In the genomic region with DNA sequence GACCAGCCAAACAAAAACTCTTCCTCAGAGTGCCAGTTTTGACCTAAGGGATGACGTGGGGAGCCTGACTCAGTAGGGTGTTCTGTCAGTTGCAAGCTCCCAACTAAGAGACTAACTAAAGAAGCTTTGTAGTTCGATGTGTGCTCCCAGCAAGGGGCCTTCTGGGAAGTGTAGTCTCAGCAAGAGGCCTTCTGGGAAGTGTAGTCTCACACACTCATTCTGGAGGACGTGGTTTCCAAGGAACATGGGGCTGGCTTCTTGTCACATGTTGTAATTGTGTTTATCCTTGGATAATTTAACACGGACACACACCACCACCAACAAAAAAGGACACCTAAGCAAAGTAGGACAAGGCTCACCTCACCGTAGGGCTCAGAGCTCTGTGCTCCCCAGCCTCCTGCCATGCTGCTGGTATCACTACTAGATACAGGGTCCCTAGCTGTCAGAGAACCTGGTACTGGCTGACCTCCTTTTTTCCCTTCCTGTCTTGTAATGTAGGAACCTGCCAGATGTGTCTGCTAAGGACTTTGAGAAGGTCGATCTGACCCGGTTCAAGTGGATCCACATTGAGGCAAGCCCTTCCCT, we compare ENCODE assay signal across 9 mouse cellular contexts. TPM values are rescaled to one million over a fixed set of nuclear protein-coding genes. Genes with fewer than 3 reads are reported as not detected.
DNase-seq lines count a peak whose midpoint lies in the region; ATAC-seq and TF ChIP-seq lines count a peak whose summit lies in the region.
"Had no signal": no experiment of that assay in that cellular context is flagged by ENCODE, and none has a peak within 500 bp of the region (broad histone marks: within the 10 kb centered on the region; RNA-seq: fewer than 3 reads in every experiment).

No protein-coding gene starts in this region.

- 0 out of 2 replicates have a peak, but pooled peaks cover 3% of the 10 kb centered on the region for H3K4me1 ChIP-seq in cerebellum, adult 2 months (ENCODE audit: control insufficient read depth, insufficient read depth, low read length)
- no peaks in the 10 kb centered on the region for H3K4me1 ChIP-seq in embryonic facial prominence, embryonic 14.5 days (ENCODE audit: control insufficient read depth, insufficient read depth, low read length)
- peaks cover 7% of the 10 kb centered on the region; the same call in 1 of the 2 replicates for H3K4me1 ChIP-seq in kidney, adult 2 months (ENCODE audit: control insufficient read depth, insufficient read depth, low read length)
- peaks cover 7% of the 10 kb centered on the region; the same call in 1 of the 2 replicates for H3K4me1 ChIP-seq in midbrain, embryonic 10.5 days

- no peak for TF ChIP-seq POLR2A in cerebellum, adult 2 months (IDR thresholded peaks at IDR 0.05; ENCODE audit: borderline replicate concordance, insufficient read depth, low read length)
- no peak for TF ChIP-seq POLR2A in kidney, adult 2 months (IDR thresholded peaks at IDR 0.05; ENCODE audit: low read depth, low read length)

- H3K27ac ChIP-seq in cerebellum, adult 2 months (ENCODE audit: insufficient read depth, low read length), result no peak overlapping the region
- H3K27ac ChIP-seq in embryonic facial prominence, embryonic 14.5 days (replicated peaks; ENCODE audit: low read depth, low read length), result no peak overlapping the region
- H3K27ac ChIP-seq in kidney, adult 2 months (ENCODE audit: insufficient read depth, low read depth, low read length), result no peak overlapping the region
- no peak overlapping the region for H3K27ac ChIP-seq in midbrain, embryonic 10.5 days (replicated peaks)
- H3K27ac ChIP-seq: liver, embryonic 15.5 days had no signal

- ATAC-seq in embryonic facial prominence, embryonic 14.5 days (ENCODE audit: low read depth), result peak; percentile 58; the same call in 1 of the 2 replicates

- peak overlapping the region; percentile 28; the same call in 1 of the 2 replicates for H3K4me2 ChIP-seq in embryonic facial prominence, embryonic 14.5 days (ENCODE audit: low read depth, low read length)
- H3K4me2 ChIP-seq: liver, embryonic 15.5 days had no signal

- peak; percentile 38 to 57 for DNase-seq in cerebellum, adult 2 months
- DNase-seq in cerebellum, adult 8-10 months, result no peak
- peak; percentile 48 for DNase-seq in 3T3-L1 (ENCODE audit: low read depth, low spot score)
- peak; percentile 73 for DNase-seq in embryonic facial prominence, embryonic 14.5 days (ENCODE audit: low spot score)
- peak; percentile 67 for DNase-seq in kidney, adult 2 months
- no peak for DNase-seq in midbrain, embryonic 10.5 days (ENCODE audit: low spot score)
- DNase-seq in urinary bladder, postnatal 10 days (ENCODE audit: low spot score), result no peak
- DNase-seq in MN1 (ENCODE audit: low spot score), result no peak

- no peaks in the 10 kb centered on the region for H3K9me3 ChIP-seq in embryonic facial prominence, embryonic 14.5 days (ENCODE audit: control insufficient read depth, low read length)
- H3K9me3 ChIP-seq in midbrain, embryonic 10.5 days (replicated peaks), result no peaks in the 10 kb centered on the region
- H3K9me3 ChIP-seq: liver, embryonic 15.5 days had no signal

- no peak overlapping the region for H3K9ac ChIP-seq in embryonic facial prominence, embryonic 14.5 days (ENCODE audit: low read depth, low read length)
- H3K9ac ChIP-seq: liver, embryonic 15.5 days had no signal

- 39% methylated on average over 7 of the region's 7 CpGs for WGBS in cerebellum, adult 2 months
- WGBS in embryonic facial prominence, embryonic 14.5 days, result 44% methylated on average over 7 of the region's 7 CpGs
- 37% methylated on average over 7 of the region's 7 CpGs for WGBS in kidney, adult 2 months
- 43% methylated on average over 7 of the region's 7 CpGs for WGBS in midbrain, embryonic 10.5 days

- TF ChIP-seq CTCF in cerebellum, adult 2 months (IDR thresholded peaks at IDR 0.05; ENCODE audit: borderline replicate concordance, insufficient read depth, low read depth, low read length), result no peak
- no peak for TF ChIP-seq CTCF in kidney, adult 2 months (conservative IDR thresholded peaks at IDR 0.05; ENCODE audit: insufficient read depth, insufficient read length, low read depth, low read length)

- no peak overlapping the region for H3K4me3 ChIP-seq in cerebellum, adult 2 months (replicated peaks; ENCODE audit: insufficient read depth, low read depth, low read length)
- no peak overlapping the region for H3K4me3 ChIP-seq in embryonic facial prominence, embryonic 14.5 days (ENCODE audit: low read depth, low read length)
- H3K4me3 ChIP-seq in kidney, adult 2 months (ENCODE audit: insufficient read depth, low read depth, low read length), result no peak overlapping the region
- peak overlapping the region; percentile 31; the same call in 1 of the 2 replicates for H3K4me3 ChIP-seq in midbrain, embryonic 10.5 days
- H3K4me3 ChIP-seq: liver, embryonic 15.5 days had no signal

- no peaks in the 10 kb centered on the region for H3K27me3 ChIP-seq in cerebellum, adult 2 months (ENCODE audit: control insufficient read depth, insufficient read depth, low read length)
- no peaks in the 10 kb centered on the region for H3K27me3 ChIP-seq in embryonic facial prominence, embryonic 14.5 days (replicated peaks; ENCODE audit: control insufficient read depth, insufficient read depth, low read length)
- no peaks in the 10 kb centered on the region for H3K27me3 ChIP-seq in kidney, adult 2 months (replicated peaks; ENCODE audit: control insufficient read depth, insufficient read depth, low read length)
- peaks cover 21% of the 10 kb centered on the region for H3K27me3 ChIP-seq in midbrain, embryonic 10.5 days (ENCODE audit: low read depth, poor library complexity, severe bottlenecking)
- H3K27me3 ChIP-seq: liver, embryonic 15.5 days had no signal

- H3K36me3 ChIP-seq in embryonic facial prominence, embryonic 14.5 days (ENCODE audit: control insufficient read depth, insufficient read depth, low read length), result no peaks in the 10 kb centered on the region
- no peaks in the 10 kb centered on the region for H3K36me3 ChIP-seq in kidney, adult 2 months (ENCODE audit: control insufficient read depth, insufficient read depth, low read length)
- no peaks in the 10 kb centered on the region for H3K36me3 ChIP-seq in midbrain, embryonic 10.5 days
- H3K36me3 ChIP-seq: liver, embryonic 15.5 days had no signal

RNA-seq across cellular contexts. Expression of a gene that starts 6.8 kb away (rescaled TPM):
- polyA plus RNA-seq in cerebellum, adult 2 months (2012; rRNA removed), result 34.1 and 34.2 TPM in 2 replicates
- 22.1 and 24.7 TPM in 2 replicates for polyA plus RNA-seq in embryonic facial prominence, embryonic 14.5 days (2014; fragmentation: Nextera tagmentation; extraction: Ambion mirVana)
- polyA plus RNA-seq in kidney, adult 2 months (2012; rRNA removed), result 1,147 and 1,266 TPM in 2 replicates
- 7.5 and 9.7 TPM in 2 replicates for polyA plus RNA-seq in midbrain, embryonic 10.5 days (2016; fragmentation: Nextera tagmentation; extraction: Ambion mirVana)

RNA-seq across cellular contexts. Expression of a gene that starts 14.8 kb away (rescaled TPM):
- 1.7 and 2.6 TPM in 2 replicates for polyA plus RNA-seq in cerebellum, adult 2 months (2012; rRNA removed)
- polyA plus RNA-seq in embryonic facial prominence, embryonic 14.5 days (2014; fragmentation: Nextera tagmentation; extraction: Ambion mirVana), result 200 and 225 TPM in 2 replicates
- polyA plus RNA-seq in kidney, adult 2 months (2012; rRNA removed), result 55.6 and 63.8 TPM in 2 replicates
- polyA plus RNA-seq in midbrain, embryonic 10.5 days (2016; fragmentation: Nextera tagmentation; extraction: Ambion mirVana), result 61.8 and 67.4 TPM in 2 replicates

RNA-seq across cellular contexts. Expression of a gene that starts 17.4 kb away (rescaled TPM):
- polyA plus RNA-seq in cerebellum, adult 2 months (2012; rRNA removed), result 16.7 and 18.5 TPM in 2 replicates
- 30.9 and 51.1 TPM in 2 replicates for polyA plus RNA-seq in embryonic facial prominence, embryonic 14.5 days (2014; fragmentation: Nextera tagmentation; extraction: Ambion mirVana)
- polyA plus RNA-seq in kidney, adult 2 months (2012; rRNA removed), result 387 and 411 TPM in 2 replicates
- polyA plus RNA-seq in midbrain, embryonic 10.5 days (2016; fragmentation: Nextera tagmentation; extraction: Ambion mirVana), result 4.9 and 5.8 TPM in 2 replicates

RNA-seq across cellular contexts. Expression of a gene that starts 20.4 kb away (rescaled TPM):
- polyA plus RNA-seq in cerebellum, adult 2 months (2012; rRNA removed), result 174 and 187 TPM in 2 replicates
- 507 and 572 TPM in 2 replicates for polyA plus RNA-seq in embryonic facial prominence, embryonic 14.5 days (2014; fragmentation: Nextera tagmentation; extraction: Ambion mirVana)
- polyA plus RNA-seq in kidney, adult 2 months (2012; rRNA removed), result 377 and 422 TPM in 2 replicates
- 380 and 415 TPM in 2 replicates for polyA plus RNA-seq in midbrain, embryonic 10.5 days (2016; fragmentation: Nextera tagmentation; extraction: Ambion mirVana)

RNA-seq across cellular contexts. Expression of a gene that starts 32.1 kb away (rescaled TPM):
- 228 and 241 TPM in 2 replicates for polyA plus RNA-seq in cerebellum, adult 2 months (2012; rRNA removed)
- polyA plus RNA-seq in embryonic facial prominence, embryonic 14.5 days (2014; fragmentation: Nextera tagmentation; extraction: Ambion mirVana), result 85.3 and 91.2 TPM in 2 replicates
- 346 and 372 TPM in 2 replicates for polyA plus RNA-seq in kidney, adult 2 months (2012; rRNA removed)
- 138 and 149 TPM in 2 replicates for polyA plus RNA-seq in midbrain, embryonic 10.5 days (2016; fragmentation: Nextera tagmentation; extraction: Ambion mirVana)

Comparison
In these comparisons a context has a peak if more than half of its experiments do, and no peak if none do; other contexts are left out.
1. DNase-seq: peak in cerebellum, adult 2 months (2 of 2), 3T3-L1 (single experiment), embryonic facial prominence, embryonic 14.5 days (single experiment) and kidney, adult 2 months (single experiment); none in cerebellum, adult 8-10 months (single experiment), midbrain, embryonic 10.5 days (single experiment), urinary bladder, postnatal 10 days (single experiment) and MN1 (single experiment).
2. RNA of a gene that starts 6.8 kb away (polyA plus RNA-seq): 1,147 to 1,266 TPM in kidney, adult 2 months; 34.1 to 34.2 TPM in cerebellum, adult 2 months, 22.1 to 24.7 TPM in embryonic facial prominence, embryonic 14.5 days and 7.5 to 9.7 TPM in midbrain, embryonic 10.5 days; every median in the first group is over 10 times any median in the second.
3. RNA of a gene that starts 14.8 kb away (polyA plus RNA-seq): 200 to 225 TPM in embryonic facial prominence, embryonic 14.5 days, 61.8 to 67.4 TPM in midbrain, embryonic 10.5 days and 55.6 to 63.8 TPM in kidney, adult 2 months; 1.7 to 2.6 TPM in cerebellum, adult 2 months; every median in the first group is over 10 times any median in the second.